Mouse (Mus musculus) heart, adult 2 months (tissue): ENCODE data around the gene Aars2. TPM values are rescaled to one million over a fixed set of nuclear protein-coding genes. Genes with fewer than 3 reads are reported as not detected.
A peak's percentile ranks its signal among the peaks of the same experiment; 100 is the strongest.

ENCODE experiments used
- DNase-seq, 2 experiments: peaks; one replicate each; pipeline ENCODE4 v3.0.0; 2021
- H3K27ac ChIP-seq: fragments of 200-600 bp; 2 replicates; pipeline ENCODE4 v1.8.1; 2022
- H3K27me3 ChIP-seq: fragments of 200-500 bp; 2 replicates; pipeline ENCODE4 v1.6.1; 2012; ENCODE audit warnings: mild to moderate bottlenecking, low read length, inconsistent platforms, mixed read lengths; ENCODE audit not compliant: control insufficient read depth, insufficient read depth
- H3K36me3 ChIP-seq: fragments of 200-500 bp; 2 replicates; pipeline ENCODE4 v1.6.1; 2012; ENCODE audit warnings: low read length, inconsistent platforms; ENCODE audit not compliant: control insufficient read depth, insufficient read depth
- H3K4me1 ChIP-seq: fragments of 200-500 bp; 2 replicates; pipeline ENCODE4 v1.6.1; 2011; ENCODE audit warnings: low read length; ENCODE audit not compliant: control insufficient read depth, insufficient read depth
- H3K4me3 ChIP-seq: fragments of 200-600 bp; 2 replicates; pipeline ENCODE4 v1.8.1; 2022
- H3K79me2 ChIP-seq: fragments of 200-500 bp; replicated peaks from 2 replicates; pipeline ENCODE4 v1.6.1; 2012; ENCODE audit warnings: mild to moderate bottlenecking, inconsistent platforms, low read length, moderate library complexity, mixed read lengths; ENCODE audit not compliant: control insufficient read depth, insufficient read depth
- H3K9ac ChIP-seq: fragments of 200-500 bp; 2 replicates; pipeline ENCODE4 v1.6.1; 2012; ENCODE audit warnings: low read depth, mild to moderate bottlenecking, control low read depth, inconsistent platforms, low read length, mixed read lengths
- CTCF ChIP-seq: fragments of 200-600 bp; IDR thresholded peaks from 2 replicates; pipeline ENCODE4 v1.8.1; 2022; ENCODE audit warnings: antibody characterized with exemption, mild to moderate bottlenecking, moderate library complexity
- EP300 ChIP-seq: fragments of 200-500 bp; IDR thresholded peaks from 2 replicates; pipeline ENCODE4 v1.6.1; 2011; ENCODE audit warnings: low read depth, low read length, control low read depth; ENCODE audit not compliant: insufficient read depth
- POLR2A ChIP-seq: fragments of 200-500 bp; IDR thresholded peaks from 2 replicates; pipeline ENCODE4 v1.6.1; 2011; ENCODE audit warnings: mild to moderate bottlenecking, low read depth, low read length, control low read depth; ENCODE audit not compliant: insufficient read depth
- WGBS: fragments of 180-500 bp; shearing (Covaris S2); methylation state at CpG from one replicate; pipeline ENCODE4 v1.1.7; 2018; 5-methylcytosine and 5-hydroxymethylcytosine counted together
- intact Hi-C: fragments of 180-260 bp; cut with DNase I; formaldehyde crosslinking; loops from one replicate; pipeline ENCODE4 v1.15.1; 2025
- polyA plus RNA-seq: library from polyadenylated mRNA; depleted of rRNA; stranded (reverse); fragments of >200 nt; gene quantifications from 2 replicates; pipeline ENCODE4 v1.2.3, GENCODE M21; 2012; rRNA removed
- total RNA-seq, 2 experiments: library from RNA; stranded (reverse); gene quantifications; 2 replicates each; pipeline ENCODE4 v1.2.3; 2021

Gene Aars2
- total and polyA plus RNA-seq, 3 experiments: 17.2 to 18.4 (median 17.6) TPM

DNA sequence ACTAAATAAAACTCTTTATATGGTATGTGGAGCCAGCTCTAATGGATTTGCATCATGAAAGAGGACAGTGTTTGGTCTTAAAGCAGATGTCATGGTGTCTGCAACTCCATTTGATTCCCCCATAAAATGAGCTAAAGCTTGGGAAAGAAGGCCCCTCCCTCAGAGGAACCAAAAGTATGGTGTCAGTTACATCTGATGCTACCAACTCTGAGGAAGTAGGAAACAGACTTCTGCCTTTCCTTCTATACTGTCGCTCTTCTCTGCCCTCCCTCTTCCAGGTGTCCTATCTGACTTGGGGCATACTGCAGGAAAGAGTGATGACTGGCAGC lies 59.4 kb downstream of the Aars2 start:
- no peaks in the 10 kb centered on the region for H3K79me2 ChIP-seq
- H3K27me3 ChIP-seq: no peaks in the 10 kb centered on the region
- no peak for DNase-seq
- intact Hi-C loops: no loop called here
- no peak overlapping the region for H3K27ac ChIP-seq
- no peak overlapping the region for H3K9ac ChIP-seq
- WGBS: 75% methylated on average over 1 of the region's 1 CpGs
- peaks cover 3% of the 10 kb centered on the region for H3K4me1 ChIP-seq
- no peak overlapping the region for H3K4me3 ChIP-seq
- H3K36me3 ChIP-seq: peaks cover 16% of the 10 kb centered on the region
- TF ChIP-seq CTCF: no peak
- TF ChIP-seq EP300: no peak
- no peak for TF ChIP-seq POLR2A

- H3K9ac ChIP-seq: no peak overlapping the region
Observed at GRCm38 (mm10) chr17:45566360-45567161, 59.9 kb downstream of the Aars2 start.

DNA sequence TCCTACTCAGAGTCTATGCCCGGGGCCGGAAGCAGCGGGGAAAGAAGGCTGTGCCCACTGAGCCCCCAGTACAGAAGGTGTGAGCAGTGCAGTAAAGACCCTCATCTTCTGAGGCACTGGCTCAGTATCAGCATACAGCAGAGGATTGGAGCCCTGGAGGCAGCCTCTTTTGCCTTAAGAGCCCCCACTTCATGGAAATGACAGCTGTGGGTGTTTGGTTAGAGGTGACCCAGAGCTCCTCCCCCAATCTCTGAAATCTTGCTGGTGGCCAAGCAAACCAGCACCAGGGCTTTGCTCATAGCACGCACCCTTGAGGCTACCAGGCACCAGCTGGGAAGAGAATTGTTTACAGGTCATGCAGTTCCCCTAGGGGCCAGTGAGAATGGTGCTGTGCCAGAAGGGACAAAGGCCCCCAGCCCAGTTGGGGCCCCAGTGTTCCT lies 60.5 kb downstream of the Aars2 start:
- 49% methylated on average over 4 of the region's 4 CpGs for WGBS
- H3K36me3 ChIP-seq: peaks cover 17% of the 10 kb centered on the region

More at GRCm38 (mm10) chr17:45566360-45567161, 59.9 kb downstream of the Aars2 start:
- H3K36me3 ChIP-seq: peaks cover 17% of the 10 kb centered on the region
- WGBS: 65% methylated on average over 18 of the region's 18 CpGs
- intact Hi-C loops: no loop called here
- peaks cover 3% of the 10 kb centered on the region for H3K4me1 ChIP-seq
- DNase-seq: no peak
- no peaks in the 10 kb centered on the region for H3K79me2 ChIP-seq
- no peaks in the 10 kb centered on the region for H3K27me3 ChIP-seq
- TF ChIP-seq POLR2A (no peak), EP300 (no peak), CTCF (no peak)
- no peak overlapping the region for H3K4me3 ChIP-seq
- no peak overlapping the region for H3K27ac ChIP-seq

DNA sequence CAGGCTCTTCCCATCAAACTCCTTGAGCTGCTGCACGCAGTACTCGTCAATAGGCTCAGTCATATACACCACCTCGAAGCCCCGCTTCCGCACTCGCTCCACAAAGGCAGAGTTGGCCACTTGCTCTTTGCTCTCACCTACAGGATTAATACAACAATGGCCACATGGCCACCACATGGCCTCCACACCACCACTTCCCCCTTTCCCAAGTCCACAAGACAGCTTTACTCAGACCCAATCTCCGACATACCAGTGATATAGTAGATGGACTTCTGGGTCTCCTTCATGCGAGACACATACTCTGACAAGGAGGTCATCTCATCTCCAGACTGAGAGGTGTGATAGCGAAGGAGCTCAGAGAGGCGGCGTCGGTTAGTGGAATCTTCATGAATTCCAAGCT lies 62.3 kb downstream of the Aars2 start:
- H3K36me3 ChIP-seq: peaks cover 17% of the 10 kb centered on the region
- no peak overlapping the region for H3K27ac ChIP-seq
- no peaks in the 10 kb centered on the region for H3K27me3 ChIP-seq
- intact Hi-C loops: no loop called here
- H3K9ac ChIP-seq: no peak overlapping the region
- DNase-seq: no peak
- H3K4me1 ChIP-seq: peaks cover 3% of the 10 kb centered on the region
- TF ChIP-seq EP300 (no peak), CTCF (no peak), POLR2A (no peak)
- no peaks in the 10 kb centered on the region for H3K79me2 ChIP-seq
- H3K4me3 ChIP-seq: no peak overlapping the region
- 82% methylated on average over 12 of the region's 12 CpGs for WGBS

More for the DNA sequence above, 60.5 kb downstream of the Aars2 start:
- no peak overlapping the region for H3K4me3 ChIP-seq
- H3K9ac ChIP-seq: no peak overlapping the region
- no peak for DNase-seq
- TF ChIP-seq CTCF (no peak), EP300 (0 out of 2 replicates have a peak, but pooled peaks have one; percentile 12), POLR2A (0 out of 2 replicates have a peak, but pooled peaks have one; percentile 17)
- peaks cover 3% of the 10 kb centered on the region for H3K4me1 ChIP-seq
- no peaks in the 10 kb centered on the region for H3K27me3 ChIP-seq
- H3K79me2 ChIP-seq: no peaks in the 10 kb centered on the region
- intact Hi-C loops: no loop called here
- no peak overlapping the region for H3K27ac ChIP-seq

DNA sequence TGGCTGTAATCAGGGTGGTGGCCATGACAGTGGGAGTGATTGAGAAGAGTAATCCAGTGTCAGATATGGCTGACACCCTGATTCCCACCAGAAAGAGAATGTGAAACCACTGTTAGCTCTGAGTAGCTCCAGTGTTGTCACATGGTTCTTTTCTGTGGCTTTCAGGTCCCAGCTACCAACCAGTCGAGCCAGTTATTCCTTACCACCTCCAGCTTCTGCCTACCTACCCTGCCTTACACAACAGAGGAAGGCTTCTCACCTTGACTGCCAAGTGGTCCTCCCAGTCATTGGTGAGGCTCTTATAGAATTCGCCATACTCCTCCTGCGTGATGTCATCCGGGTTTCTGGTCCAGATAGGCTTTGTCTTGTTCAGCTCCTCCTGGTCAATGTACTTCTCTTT lies 63.4 kb downstream of the Aars2 start:
- H3K27ac ChIP-seq: no peak overlapping the region
- intact Hi-C loops: loop anchor here (5.0 kb wide), 1 partner anchor 457 kb away; no protein-coding TSS in a partner anchor
- TF ChIP-seq POLR2A (no peak), EP300 (no peak)
- peaks cover 3% of the 10 kb centered on the region for H3K4me1 ChIP-seq
- WGBS: 78% methylated on average over 4 of the region's 4 CpGs
- no peak overlapping the region for H3K4me3 ChIP-seq
- no peaks in the 10 kb centered on the region for H3K79me2 ChIP-seq
- H3K36me3 ChIP-seq: peaks cover 17% of the 10 kb centered on the region
- no peaks in the 10 kb centered on the region for H3K27me3 ChIP-seq
- DNase-seq: no peak
- no peak overlapping the region for H3K9ac ChIP-seq

Other genes starting within 250 kb of the Aars2 start
- 10 to 100 TPM; 39.4 to 40.5 TPM for gene Cdc5l, start 73.1 kb upstream of the Aars2 start, total RNA-seq
- gene Cdc5l, start 73.1 kb upstream of the Aars2 start, polyA plus RNA-seq: 7.3 and 14.3 TPM in 2 replicates
- gene Spats1, start 31.4 kb upstream of the Aars2 start, total RNA-seq: under 1 TPM in 1 of 2 experiments, not detected in 1; 0.16 TPM
- gene Spats1, start 31.4 kb upstream of the Aars2 start, polyA plus RNA-seq: 0.38 TPM in 1 of 2 replicates, not detected in the other
- not detected for gene Tcte1, start 16.6 kb downstream of the Aars2 start, total RNA-seq
- 0.09 and 0.90 TPM in 2 replicates for gene Tcte1, start 16.6 kb downstream of the Aars2 start, polyA plus RNA-seq
- gene Tmem151b, start 42.8 kb downstream of the Aars2 start, total RNA-seq: under 1 TPM in 1 of 2 experiments, not detected in 1; 0.07 TPM
- 0.04 and 0.06 TPM in 2 replicates for gene Tmem151b, start 42.8 kb downstream of the Aars2 start, polyA plus RNA-seq
- 1 to 10 TPM; 1.1 TPM for gene Nfkbie, start 48.9 kb downstream of the Aars2 start, total RNA-seq
- gene Nfkbie, start 48.9 kb downstream of the Aars2 start, polyA plus RNA-seq: 1.6 and 2.2 TPM in 2 replicates
- 10 to 100 TPM; 23.4 to 24.0 TPM for gene Slc35b2, start 57.0 kb downstream of the Aars2 start, total RNA-seq
- gene Slc35b2, start 57.0 kb downstream of the Aars2 start, polyA plus RNA-seq: 45.1 and 49.2 TPM in 2 replicates
- gene Hsp90ab1, start 66.4 kb downstream of the Aars2 start, total RNA-seq: 1,000 to 10,000 TPM; 1,183 to 1,319 TPM
- 464 and 736 TPM in 2 replicates for gene Hsp90ab1, start 66.4 kb downstream of the Aars2 start, polyA plus RNA-seq
- gene Slc29a1, start 92.8 kb downstream of the Aars2 start, total RNA-seq: 10 to 100 TPM; 80.3 to 84.6 TPM
- 160 and 184 TPM in 2 replicates for gene Slc29a1, start 92.8 kb downstream of the Aars2 start, polyA plus RNA-seq
- not detected for gene Mymx, start 95.3 kb downstream of the Aars2 start, total RNA-seq
- not detected in 2 replicates for gene Mymx, start 95.3 kb downstream of the Aars2 start, polyA plus RNA-seq
- under 1 TPM in 1 of 2 experiments, not detected in 1; 0.59 TPM for gene Capn11, start 152.5 kb downstream of the Aars2 start, total RNA-seq
- gene Capn11, start 152.5 kb downstream of the Aars2 start, polyA plus RNA-seq: not detected in 2 replicates
- 100 to 1,000 TPM; 149 to 161 TPM for gene Mrpl14, start 179.5 kb downstream of the Aars2 start, total RNA-seq
- 133 and 170 TPM in 2 replicates for gene Mrpl14, start 179.5 kb downstream of the Aars2 start, polyA plus RNA-seq
- 10 to 100 TPM; 81.8 to 90.1 TPM for gene Tmem63b, start 180.1 kb downstream of the Aars2 start, total RNA-seq
- gene Tmem63b, start 180.1 kb downstream of the Aars2 start, polyA plus RNA-seq: 122 and 154 TPM in 2 replicates
- gene 1600014C23Rik, start 227.0 kb downstream of the Aars2 start, total RNA-seq: under 1 TPM in 1 of 2 experiments, not detected in 1; 0.66 TPM
- 0.88 TPM in 1 of 2 replicates, not detected in the other for gene 1600014C23Rik, start 227.0 kb downstream of the Aars2 start, polyA plus RNA-seq